Mouse (Mus musculus) hindbrain, embryonic 16.5 days (tissue): Measurements from ENCODE around the gene E2f3. TPM values are rescaled to one million over a fixed set of nuclear protein-coding genes. Genes with fewer than 3 reads are reported as not detected.
A peak's percentile ranks its signal among the peaks of the same experiment; 100 is the strongest.

Experiments used
- ATAC-seq: fragments of 200-750 bp; cut with Nextera tagmentation; 2 replicates; pipeline ENCODE4 v1.8.0; 2017; ENCODE audit warnings: moderate TSS enrichment, moderate library complexity
- H3K27ac ChIP-seq: fragments of 300-500 bp; sonication (generic); 2 replicates; pipeline ENCODE4 v1.5.1; 2014; ENCODE audit warnings: low read depth, mild to moderate bottlenecking, control low read depth, low read length, moderate library complexity
- H3K27me3 ChIP-seq: fragments of 300-500 bp; sonication (generic); replicated peaks from 2 replicates; pipeline ENCODE4 v1.6.1; 2014; ENCODE audit warnings: low read length; ENCODE audit not compliant: control insufficient read depth, insufficient read depth
- H3K36me3 ChIP-seq: fragments of 300-500 bp; sonication (generic); 2 replicates; pipeline ENCODE4 v1.6.1; 2014; ENCODE audit warnings: mild to moderate bottlenecking, low read length, moderate library complexity, mixed read lengths; ENCODE audit not compliant: control insufficient read depth, insufficient read depth
- H3K4me1 ChIP-seq: fragments of 300-500 bp; sonication (generic); 2 replicates; pipeline ENCODE4 v1.6.1; 2014; ENCODE audit warnings: low read depth, low read length; ENCODE audit not compliant: control insufficient read depth, insufficient read depth
- H3K4me2 ChIP-seq: fragments of 300-500 bp; sonication (generic); 2 replicates; pipeline ENCODE4 v1.6.1; 2014; ENCODE audit warnings: mild to moderate bottlenecking, low read length, control low read depth, moderate library complexity
- H3K4me3 ChIP-seq: fragments of 300-500 bp; sonication (generic); 2 replicates; pipeline ENCODE4 v1.5.1; 2014; ENCODE audit warnings: mild to moderate bottlenecking, low read length, control low read depth, moderate library complexity
- H3K9ac ChIP-seq: fragments of 300-500 bp; sonication (generic); 2 replicates; pipeline ENCODE4 v1.6.1; 2014; ENCODE audit warnings: low read depth, mild to moderate bottlenecking, control low read depth, low read length, moderate library complexity
- H3K9me3 ChIP-seq: fragments of 300-500 bp; sonication (generic); 2 replicates; pipeline ENCODE4 v1.6.1; 2014; ENCODE audit warnings: mild to moderate bottlenecking, low read length, moderate library complexity; ENCODE audit not compliant: control insufficient read depth
- WGBS: fragments of 180-500 bp; shearing (Covaris S2); extraction: QIAGEN DNeasy Blood & Tissue Kit; methylation state at CpG from one replicate; pipeline ENCODE4 v1.1.7; 2014; 5-methylcytosine and 5-hydroxymethylcytosine counted together
- polyA plus RNA-seq: library from polyadenylated mRNA; unstranded; fragments of >200 nt; fragmentation: Nextera tagmentation; extraction: Ambion mirVana; gene quantifications from 2 replicates; pipeline ENCODE4 v1.2.1, GENCODE M21; 2015

E2f3 gene
- polyA plus RNA-seq, 1 experiment from 2014 or later, result 4.2 TPM

- no peak for ATAC-seq
- no peaks in the 10 kb centered on the region for H3K36me3 ChIP-seq
- no peaks in the 10 kb centered on the region for H3K9me3 ChIP-seq
- under 1% methylated on average over 35 of the region's 35 CpGs for WGBS
- peaks cover 7% of the 10 kb centered on the region for H3K4me1 ChIP-seq
- peak overlapping the region; percentile 98 for H3K4me3 ChIP-seq
- H3K27me3 ChIP-seq, result no peaks in the 10 kb centered on the region
- peak overlapping the region; percentile 96 for H3K9ac ChIP-seq
- H3K27ac ChIP-seq, result peak overlapping the region; percentile 91
- peak overlapping the region; percentile 95 for H3K4me2 ChIP-seq
Measured at GRCm38 (mm10) chr13:29983523-29984191, 2.2 kb downstream of the E2f3 start.

- no peaks in the 10 kb centered on the region for H3K27me3 ChIP-seq
- peak overlapping the region; percentile 96 for H3K9ac ChIP-seq
- peaks cover 7% of the 10 kb centered on the region for H3K4me1 ChIP-seq
- H3K9me3 ChIP-seq, result no peaks in the 10 kb centered on the region
- ATAC-seq, result no peak
- WGBS, result 22% methylated on average over 6 of the region's 6 CpGs
- H3K4me2 ChIP-seq, result peak overlapping the region; percentile 95
- peaks cover under 1% of the 10 kb centered on the region; the same call in 1 of the 2 replicates for H3K36me3 ChIP-seq
- peak overlapping the region; percentile 98 for H3K4me3 ChIP-seq
- H3K27ac ChIP-seq, result peak overlapping the region; percentile 91; the same call in 1 of the 2 replicates
Measured at GRCm38 (mm10) chr13:29983037-29983436, 2.8 kb downstream of the E2f3 start.

- no peaks in the 10 kb centered on the region for H3K9me3 ChIP-seq
- peaks cover 7% of the 10 kb centered on the region for H3K4me1 ChIP-seq
- no peak overlapping the region for H3K4me3 ChIP-seq
- H3K4me2 ChIP-seq, result no peak overlapping the region
- H3K9ac ChIP-seq, result no peak overlapping the region
- peaks cover 2% of the 10 kb centered on the region; the same call in 1 of the 2 replicates for H3K36me3 ChIP-seq
- H3K27ac ChIP-seq, result no peak overlapping the region
- 74% methylated on average over 3 of the region's 3 CpGs for WGBS
- H3K27me3 ChIP-seq, result no peaks in the 10 kb centered on the region
- ATAC-seq, result no peak
Measured at GRCm38 (mm10) chr13:29982400-29982799, 3.5 kb downstream of the E2f3 start.

GRCm38 (mm10) chr13:29979140-29979564, 6.7 kb downstream of the E2f3 start:
- no peaks in the 10 kb centered on the region for H3K27me3 ChIP-seq
- no peak for ATAC-seq
- no peaks in the 10 kb centered on the region for H3K9me3 ChIP-seq
- no peak overlapping the region for H3K9ac ChIP-seq
- no peak overlapping the region for H3K4me3 ChIP-seq
- peaks cover 2% of the 10 kb centered on the region; the same call in 1 of the 2 replicates for H3K36me3 ChIP-seq
- 81% methylated on average over 7 of the region's 7 CpGs for WGBS
- no peak overlapping the region for H3K27ac ChIP-seq
- H3K4me2 ChIP-seq, result no peak overlapping the region
- peaks cover 4% of the 10 kb centered on the region; the same call in 1 of the 2 replicates for H3K4me1 ChIP-seq

- WGBS, result 93% methylated on average over 11 of the region's 11 CpGs
- Histone ChIP-seq H3K36me3 (peaks cover 2% of the 10 kb centered on the region; the same call in 1 of the 2 replicates), H3K4me2 (no peak overlapping the region), H3K27me3 (no peaks in the 10 kb centered on the region), H3K9me3 (no peaks in the 10 kb centered on the region), H3K4me1 (no peaks in the 10 kb centered on the region), H3K9ac (no peak overlapping the region), H3K4me3 (no peak overlapping the region), H3K27ac (no peak overlapping the region)
- no peak for ATAC-seq
Measured at GRCm38 (mm10) chr13:29977358-29977757, 8.5 kb downstream of the E2f3 start.

GRCm38 (mm10) chr13:29974066-29974465, 11.8 kb downstream of the E2f3 start:
- no peak for ATAC-seq
- Histone ChIP-seq H3K27ac (no peak overlapping the region), H3K4me1 (no peaks in the 10 kb centered on the region), H3K4me2 (no peak overlapping the region), H3K9me3 (no peaks in the 10 kb centered on the region), H3K36me3 (peaks cover 2% of the 10 kb centered on the region; the same call in 1 of the 2 replicates), H3K9ac (no peak overlapping the region), H3K27me3 (no peaks in the 10 kb centered on the region), H3K4me3 (no peak overlapping the region)
- 96% methylated on average over 5 of the region's 5 CpGs for WGBS

- 95% methylated on average over 6 of the region's 6 CpGs for WGBS
- no peak for ATAC-seq
Measured at GRCm38 (mm10) chr13:29973610-29974009, 12.3 kb downstream of the E2f3 start.

GRCm38 (mm10) chr13:29970333-29970732, 15.5 kb downstream of the E2f3 start:
- Histone ChIP-seq H3K9me3 (no peaks in the 10 kb centered on the region), H3K4me2 (no peak overlapping the region), H3K4me3 (no peak overlapping the region), H3K36me3 (no peaks in the 10 kb centered on the region), H3K9ac (no peak overlapping the region), H3K27me3 (no peaks in the 10 kb centered on the region), H3K4me1 (no peaks in the 10 kb centered on the region), H3K27ac (no peak overlapping the region)
- ATAC-seq, result no peak
- 96% methylated on average over 7 of the region's 7 CpGs for WGBS

More at GRCm38 (mm10) chr13:29973610-29974009, 12.3 kb downstream of the E2f3 start:
- Histone ChIP-seq H3K4me1 (no peaks in the 10 kb centered on the region), H3K27me3 (no peaks in the 10 kb centered on the region), H3K27ac (no peak overlapping the region), H3K4me2 (no peak overlapping the region), H3K36me3 (peaks cover 2% of the 10 kb centered on the region; the same call in 1 of the 2 replicates), H3K9ac (no peak overlapping the region), H3K4me3 (no peak overlapping the region), H3K9me3 (no peaks in the 10 kb centered on the region)

GRCm38 (mm10) chr13:29968636-29969035, 17.2 kb downstream of the E2f3 start:
- no peak overlapping the region for H3K4me3 ChIP-seq
- H3K4me2 ChIP-seq, result no peak overlapping the region
- no peak overlapping the region for H3K27ac ChIP-seq
- 93% methylated on average over 7 of the region's 7 CpGs for WGBS
- H3K9ac ChIP-seq, result no peak overlapping the region
- ATAC-seq, result no peak
- H3K36me3 ChIP-seq, result no peaks in the 10 kb centered on the region
- no peaks in the 10 kb centered on the region for H3K27me3 ChIP-seq
- no peaks in the 10 kb centered on the region for H3K4me1 ChIP-seq
- no peaks in the 10 kb centered on the region for H3K9me3 ChIP-seq
